Mouse (Mus musculus) cerebellum, adult 8-10 months (tissue): ENCODE data around the gene Fads6.

Experiments
- DNase-seq: peaks from one replicate; pipeline ENCODE4 v3.0.0; 2022

Fads6 gene

DNA sequence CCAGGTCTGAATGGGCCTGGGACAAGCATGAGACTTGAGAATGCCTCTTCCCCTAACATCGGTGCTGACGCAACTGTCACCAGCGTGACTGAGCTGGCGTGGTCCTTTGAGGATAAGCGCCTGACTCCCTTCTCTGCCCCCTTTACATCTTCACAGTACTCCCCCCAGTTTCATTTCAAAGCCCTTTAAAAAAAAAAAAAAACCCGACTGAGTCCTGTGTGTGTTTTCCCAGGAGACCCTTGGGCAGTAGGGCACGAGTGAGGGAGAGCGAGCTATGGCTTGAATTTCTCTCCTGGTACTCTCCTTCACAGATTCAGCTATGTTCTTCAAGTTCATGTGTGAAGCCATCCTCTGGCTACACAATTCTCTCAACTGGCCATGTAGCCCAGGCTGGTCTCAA lies 697 bp upstream of the Fads6 start:
- DNase-seq, result no peak

DNA sequence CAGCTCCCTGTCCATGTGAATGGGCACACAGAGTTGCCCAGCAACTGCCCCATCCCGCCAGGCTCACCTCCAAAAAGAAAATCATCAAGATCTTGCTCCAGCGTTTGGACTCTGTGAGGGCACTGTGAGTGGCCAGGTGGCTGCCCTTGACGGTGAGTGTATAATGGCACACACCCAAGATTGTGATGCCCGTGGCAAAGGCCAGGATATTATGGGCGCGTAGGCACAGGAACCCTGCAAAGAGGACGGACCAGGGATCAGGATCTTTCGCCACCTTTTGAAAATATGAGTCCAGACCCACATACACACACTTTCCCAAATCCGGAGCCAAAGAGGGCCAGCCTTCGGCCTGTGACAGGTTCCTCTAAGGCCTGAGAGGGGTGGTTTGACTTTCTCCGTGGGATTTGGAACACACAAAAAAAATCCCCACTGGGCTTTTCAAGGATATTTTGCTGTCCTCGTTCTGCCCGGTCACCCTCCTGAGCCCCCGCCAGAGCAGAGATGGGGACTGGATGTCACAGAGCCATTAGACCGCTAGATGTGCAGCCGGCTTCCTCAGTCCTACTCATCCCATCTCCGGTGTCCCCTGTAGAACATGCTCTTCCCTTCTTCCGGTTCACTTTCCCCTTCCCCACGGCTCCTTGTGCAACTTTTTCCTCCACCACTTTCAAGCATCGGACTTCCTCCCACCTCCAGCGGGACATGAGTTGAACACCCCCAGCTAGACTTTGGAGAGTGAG lies 822 bp downstream of the Fads6 start:
- peak; percentile 71 for DNase-seq

DNA sequence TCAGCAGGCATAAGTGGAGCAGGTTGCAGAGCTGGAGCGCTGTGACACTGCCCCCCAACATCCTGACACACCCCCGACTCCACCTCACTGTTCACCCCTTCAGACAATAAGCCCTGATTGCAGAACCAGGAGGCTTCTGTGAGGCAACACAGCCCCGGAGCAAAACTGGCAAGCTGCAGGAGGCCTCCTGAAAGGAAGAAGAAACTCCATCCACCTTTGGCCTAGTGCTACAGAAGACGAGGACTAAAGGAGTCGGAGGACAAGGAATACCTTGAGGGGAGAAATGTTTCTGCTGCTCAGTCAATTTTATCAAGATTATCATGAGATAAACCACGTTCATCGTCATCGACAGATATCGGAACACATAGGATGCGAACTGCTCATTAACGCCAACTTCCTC lies 1.5 kb downstream of the Fads6 start:
- DNase-seq, result peak; percentile 20

DNA sequence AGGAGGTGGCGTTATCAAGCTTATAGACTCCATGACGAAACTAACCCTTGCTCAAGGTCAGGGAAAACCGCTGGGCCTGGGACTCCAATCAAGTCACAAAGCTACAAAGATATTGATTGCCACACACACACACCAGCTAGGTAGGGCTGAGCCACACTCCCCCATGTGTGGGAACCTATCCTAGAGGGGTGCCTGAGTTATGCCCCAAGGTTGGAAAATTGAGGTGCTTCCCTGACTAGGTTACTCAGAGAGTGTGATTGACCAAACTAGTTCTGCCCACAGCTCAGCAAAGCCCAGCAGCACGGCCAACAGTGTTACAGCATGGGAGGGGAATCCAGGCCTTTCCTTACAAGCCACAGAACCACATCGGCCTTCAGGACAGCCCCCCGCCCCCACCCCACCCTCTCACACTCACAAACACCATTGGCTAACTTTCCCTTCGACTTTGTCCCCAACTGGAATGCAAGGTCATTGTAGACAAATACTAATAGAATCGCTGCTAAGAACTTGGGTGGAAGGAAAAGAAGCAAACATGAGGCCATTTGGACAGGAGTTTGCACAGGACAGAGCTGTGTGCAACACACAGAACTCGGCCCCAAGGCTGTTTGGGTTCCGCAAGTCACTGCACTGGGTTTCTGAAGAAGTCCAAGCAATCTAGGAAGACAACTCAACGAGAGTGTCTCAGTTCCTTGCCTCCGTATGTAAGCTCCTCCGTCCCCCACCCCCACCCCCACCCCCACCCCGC lies 4.7 kb downstream of the Fads6 start:
- peak; percentile 11 for DNase-seq

DNA sequence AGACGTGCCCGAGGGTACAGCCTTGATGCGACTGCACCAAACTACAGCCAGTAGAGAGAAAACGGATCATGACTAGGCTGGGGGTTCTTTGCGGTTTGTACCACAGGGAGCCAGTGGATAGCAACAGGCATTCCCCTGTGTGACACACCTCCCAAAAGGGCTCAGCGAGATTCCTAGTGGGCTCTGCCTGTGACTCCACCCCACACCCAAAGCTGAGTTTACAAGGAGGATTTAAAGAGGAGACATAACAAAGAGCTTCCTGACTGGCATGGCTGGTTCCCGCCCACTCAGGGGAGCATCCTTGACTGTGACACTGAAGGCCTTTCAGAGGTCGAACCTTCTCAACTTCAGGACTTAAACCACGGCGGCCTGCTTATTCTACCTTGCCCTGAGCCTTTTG lies 6.0 kb downstream of the Fads6 start:
- DNase-seq, result peak; percentile 16

DNA sequence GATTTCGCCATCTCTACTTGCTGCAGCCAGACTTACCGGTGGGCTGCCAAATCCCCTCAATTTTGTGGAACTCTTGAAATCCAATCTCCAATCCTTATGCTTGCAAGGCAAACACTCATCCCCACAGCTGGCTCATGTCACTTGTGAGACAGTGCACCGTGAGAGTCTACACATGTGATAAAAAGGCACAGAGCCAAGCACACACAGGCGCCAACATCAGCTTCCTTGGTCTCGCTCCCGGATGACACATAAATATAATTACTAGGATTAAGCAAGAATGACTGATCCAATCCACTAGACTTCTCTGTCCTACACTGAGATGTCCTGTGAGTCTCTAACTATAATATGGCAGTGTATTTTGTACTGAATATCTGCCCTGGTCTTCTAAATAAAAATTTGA lies 6.5 kb downstream of the Fads6 start:
- peak; percentile 11 for DNase-seq

DNA sequence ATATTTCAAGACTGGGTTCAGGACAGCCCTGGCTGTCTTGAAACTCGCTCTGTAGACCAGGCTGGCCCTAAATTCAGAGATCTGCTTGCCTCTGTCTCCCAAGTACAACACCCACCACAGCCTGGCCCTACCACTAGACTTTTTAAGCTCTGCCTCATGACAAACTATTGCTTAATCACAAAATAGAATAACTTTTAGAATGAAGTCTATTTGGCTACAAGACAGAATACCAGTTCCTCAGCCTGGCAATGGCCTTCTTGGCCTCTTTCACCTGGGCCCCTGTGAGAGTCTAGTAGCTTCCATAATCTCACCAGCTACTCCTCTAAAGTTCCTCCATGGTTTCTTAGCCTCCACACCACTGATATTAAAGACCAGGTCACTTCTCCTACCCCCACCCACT lies 7.1 kb downstream of the Fads6 start:
- no peak for DNase-seq

DNA sequence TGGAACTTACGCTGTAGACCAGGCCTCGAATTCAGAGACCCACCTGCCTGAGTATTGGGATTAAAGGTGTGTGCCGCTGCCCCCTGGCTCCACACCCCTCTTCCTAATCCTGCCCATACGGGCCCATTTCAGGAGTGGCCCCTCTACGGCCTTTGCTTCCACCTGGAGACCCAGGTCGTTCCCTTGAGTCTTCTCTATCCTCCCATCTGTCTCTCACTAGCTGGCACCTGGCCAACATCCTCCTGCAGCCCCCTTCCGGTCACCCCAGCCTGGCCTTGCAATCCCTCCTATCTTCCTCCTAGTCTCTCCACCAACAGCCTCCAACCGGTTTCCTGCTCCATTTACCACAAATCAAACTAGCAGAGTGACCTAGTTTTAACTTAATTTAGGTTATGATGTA lies 7.6 kb downstream of the Fads6 start:
- DNase-seq, result peak; percentile 33

DNA sequence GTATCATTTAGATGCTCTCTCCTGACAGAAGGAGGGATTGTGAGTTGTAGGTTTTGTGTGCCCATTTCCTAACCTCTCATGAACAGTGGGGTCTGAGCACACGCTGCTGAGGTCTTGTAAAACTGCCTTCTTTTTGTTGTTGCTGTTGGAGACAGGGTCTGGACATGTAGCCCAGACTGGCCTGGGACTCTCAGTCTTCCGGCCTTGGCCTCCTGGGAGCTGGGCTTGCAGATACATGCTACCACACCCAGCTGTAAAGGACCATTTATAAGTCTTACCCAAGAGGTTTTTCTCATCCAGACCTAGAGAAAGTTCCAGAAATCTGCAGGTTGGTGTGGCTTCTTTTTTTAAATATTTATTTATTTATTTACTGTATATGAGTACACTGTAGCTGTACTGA lies 9.2 kb downstream of the Fads6 start:
- DNase-seq, result no peak

DNA sequence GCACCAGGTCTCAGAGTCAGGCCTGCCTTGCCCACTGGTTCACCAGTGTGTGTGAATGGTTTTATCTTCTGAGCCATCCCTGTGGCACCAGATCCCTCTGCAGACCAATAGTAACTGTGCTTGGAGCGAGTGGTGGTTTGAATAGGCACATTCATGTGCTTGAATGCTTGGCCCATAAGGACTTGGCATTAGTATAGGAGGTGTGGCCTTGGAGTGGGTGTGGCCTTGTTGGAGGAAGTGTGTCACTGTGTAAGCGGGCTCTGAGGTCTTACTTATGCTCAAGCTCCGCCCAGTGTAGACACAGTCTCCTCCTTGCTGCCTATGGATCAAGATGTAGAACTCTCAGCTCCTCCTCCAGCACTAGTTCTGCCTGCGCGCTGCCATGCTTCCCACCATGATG lies 10.1 kb downstream of the Fads6 start:
- DNase-seq, result peak; percentile 25

DNA sequence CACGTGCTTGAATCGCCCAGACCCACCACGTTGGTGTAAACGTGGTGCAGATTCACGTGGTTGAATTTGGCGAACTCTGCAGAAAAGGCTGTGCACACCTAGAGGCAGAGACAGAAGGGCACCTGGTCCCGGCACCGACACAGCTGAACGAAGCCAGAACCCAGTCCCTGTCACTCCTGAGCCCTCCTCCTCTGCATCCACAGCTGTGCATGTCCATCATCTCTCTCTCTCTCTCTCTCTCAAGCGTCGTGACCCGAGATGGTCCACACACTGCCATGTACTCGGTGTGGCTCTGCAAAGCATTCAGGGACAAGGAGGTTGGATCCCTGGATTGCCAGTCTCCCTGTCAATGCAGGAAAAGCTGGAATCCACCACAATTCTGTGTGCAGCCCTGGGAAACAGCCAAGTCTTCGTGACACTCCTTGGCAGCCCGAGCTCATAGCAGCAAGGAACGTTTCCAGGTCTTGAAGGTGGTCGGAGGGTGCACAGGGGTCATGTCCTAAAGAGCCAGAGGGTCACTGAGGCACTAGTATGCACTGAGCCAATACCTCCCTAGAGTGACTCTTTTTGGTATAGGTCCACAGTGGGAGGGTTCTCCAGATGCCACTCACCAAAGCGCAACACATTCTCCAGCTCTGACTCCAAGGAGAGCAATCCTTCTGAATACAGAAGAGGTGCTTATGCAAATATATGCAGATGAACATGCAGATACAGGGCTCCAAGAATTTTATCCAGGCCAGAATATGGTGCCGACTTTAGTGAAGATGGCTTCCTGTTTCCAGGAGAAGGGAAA lies 11.1 kb downstream of the Fads6 start:
- DNase-seq, result peak; percentile 16

DNA sequence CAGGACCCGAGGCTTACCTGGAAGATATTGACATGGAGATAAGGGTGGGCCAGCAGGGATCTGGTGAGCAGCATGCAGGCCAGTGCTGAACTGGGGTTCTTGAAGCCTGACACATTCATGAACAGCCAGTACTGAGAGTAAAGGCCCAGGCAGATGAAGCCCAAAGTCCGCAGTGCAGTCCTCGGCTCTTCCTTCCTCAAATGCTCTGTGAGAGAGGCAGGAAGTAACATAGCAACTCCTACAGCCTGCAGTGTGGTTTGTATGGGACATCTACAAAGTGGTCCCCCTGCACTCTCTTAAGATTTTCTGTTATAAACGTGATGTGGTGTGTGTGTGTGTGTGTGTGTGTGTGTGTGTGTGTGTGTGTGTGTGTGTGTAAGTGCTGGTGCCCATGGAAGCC lies 12.2 kb downstream of the Fads6 start:
- no peak for DNase-seq

DNA sequence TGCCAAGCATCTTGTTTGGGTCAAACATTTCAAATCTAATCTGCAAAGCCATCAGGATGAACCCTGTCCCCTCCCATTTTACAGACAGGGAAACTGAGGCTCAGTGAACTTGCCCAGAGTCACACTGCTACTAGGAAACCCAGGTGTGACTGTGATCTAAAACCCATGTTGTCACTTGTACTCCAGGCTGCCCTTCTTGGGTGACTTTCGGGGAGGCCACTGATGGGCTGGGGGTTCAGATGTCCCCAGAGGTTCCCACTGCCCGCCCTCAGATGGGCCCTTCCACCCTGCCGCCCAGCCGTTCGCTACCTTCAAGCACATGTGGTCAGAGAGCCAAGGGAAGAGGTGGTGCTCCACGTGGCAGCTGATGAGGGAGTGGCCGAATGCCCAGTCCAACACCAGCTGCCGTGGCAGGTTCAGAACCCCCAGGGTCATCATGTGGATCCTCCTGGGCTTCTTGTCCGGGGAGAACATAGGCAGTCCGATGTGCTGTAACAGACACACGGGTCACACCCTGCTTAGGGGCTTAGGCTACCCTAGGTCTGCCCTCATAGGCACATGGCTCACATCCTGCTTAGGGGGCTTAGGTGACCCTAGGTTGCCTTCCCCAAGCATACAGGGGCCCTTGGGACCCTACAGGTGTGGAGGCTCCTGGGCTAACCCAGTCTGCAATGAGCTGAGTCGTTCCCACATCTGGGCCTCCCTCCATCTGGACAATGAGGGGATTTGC lies 13.4 kb downstream of the Fads6 start:
- DNase-seq, result peak; percentile 15

DNA sequence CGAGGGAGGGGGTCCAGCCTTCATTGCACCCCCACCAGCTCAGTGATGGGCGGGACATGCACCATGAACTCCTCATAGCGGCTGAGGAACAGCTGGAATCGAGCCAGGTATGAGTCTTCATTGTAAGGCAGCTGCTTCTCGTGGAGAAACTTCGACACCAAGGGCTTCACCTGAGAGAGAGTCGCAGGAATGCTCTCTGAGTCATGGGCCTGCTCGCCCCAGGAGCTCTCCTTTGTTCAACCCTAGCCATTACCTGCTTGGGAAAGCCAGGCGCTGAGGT lies 14.0 kb downstream of the Fads6 start:
- DNase-seq, result no peak

DNA sequence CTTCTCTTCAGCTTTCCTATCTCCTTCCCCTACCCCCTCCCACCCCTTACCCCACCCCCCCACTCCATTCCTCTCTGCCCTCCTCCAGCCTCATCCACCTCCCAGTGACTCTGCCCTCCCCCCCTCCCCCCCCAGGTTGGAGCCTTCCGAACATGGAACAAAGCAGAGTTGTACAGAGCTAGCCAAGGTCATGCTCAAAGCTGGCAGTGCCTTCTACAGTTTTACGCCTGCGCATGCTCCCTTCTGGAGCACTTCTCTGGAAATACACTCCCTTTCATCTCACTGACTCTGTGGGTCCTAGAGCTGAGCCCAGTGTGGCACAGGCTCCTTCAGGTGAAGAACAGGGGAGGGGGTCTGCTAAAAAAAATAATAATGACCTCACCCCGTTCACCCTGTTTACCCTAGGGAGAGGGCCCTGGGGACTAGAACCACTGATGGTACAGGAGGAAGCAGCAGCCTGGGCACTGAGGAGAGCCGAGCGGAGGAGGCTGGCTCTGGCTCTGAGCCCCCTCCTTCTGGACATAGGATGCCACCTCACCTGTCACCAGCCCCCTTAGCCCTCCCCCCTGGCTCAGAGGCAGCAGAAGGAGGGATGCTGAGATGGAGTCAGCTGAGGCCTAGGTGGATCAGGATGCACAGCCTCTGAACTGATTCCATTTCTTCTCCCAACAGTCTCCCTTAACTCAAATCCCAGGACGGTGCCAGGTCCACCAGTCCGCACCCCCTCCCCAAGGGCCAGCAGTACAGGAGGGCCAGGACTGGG lies 14.6 kb downstream of the Fads6 start:
- DNase-seq, result no peak

DNA sequence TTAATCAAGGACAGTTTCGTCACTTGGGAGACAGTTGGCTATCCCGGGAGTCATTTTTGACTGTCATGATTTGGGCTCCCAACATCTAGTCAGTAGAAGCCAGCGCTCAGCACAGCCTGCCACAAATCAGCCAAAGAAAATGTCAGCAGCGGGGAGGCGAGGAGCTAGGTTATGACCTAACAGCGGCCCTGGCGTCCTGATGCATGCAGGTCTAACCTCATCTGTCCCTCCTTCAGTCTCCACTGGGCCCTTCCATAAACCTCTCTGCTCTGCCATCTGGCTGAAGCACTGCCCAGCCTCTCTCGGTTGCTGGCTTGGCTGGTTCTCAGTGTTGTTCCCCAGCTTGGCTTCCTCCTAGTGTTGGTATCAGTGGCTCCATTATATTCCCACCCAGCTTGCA lies 15.2 kb downstream of the Fads6 start:
- DNase-seq, result no peak

DNA sequence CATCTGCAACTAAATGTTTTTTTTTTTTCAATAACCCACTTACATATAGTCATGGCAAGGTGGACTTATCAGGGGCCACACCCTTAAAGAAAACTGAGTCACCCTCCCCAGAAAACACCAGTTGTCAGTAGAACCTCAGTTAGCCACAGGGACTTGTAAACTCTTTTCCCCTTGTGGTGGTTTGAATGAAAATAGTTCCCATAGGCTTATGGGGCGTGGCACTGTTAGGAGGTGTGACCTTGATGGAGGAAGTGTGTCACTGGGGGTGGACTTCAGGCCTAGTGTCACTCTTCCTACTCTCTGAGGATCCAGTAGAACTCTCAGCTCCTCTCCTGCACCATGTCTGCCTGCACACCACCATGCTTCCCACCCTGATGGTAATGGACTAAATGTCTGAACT lies 17.7 kb downstream of the Fads6 start:
- DNase-seq, result no peak

DNA sequence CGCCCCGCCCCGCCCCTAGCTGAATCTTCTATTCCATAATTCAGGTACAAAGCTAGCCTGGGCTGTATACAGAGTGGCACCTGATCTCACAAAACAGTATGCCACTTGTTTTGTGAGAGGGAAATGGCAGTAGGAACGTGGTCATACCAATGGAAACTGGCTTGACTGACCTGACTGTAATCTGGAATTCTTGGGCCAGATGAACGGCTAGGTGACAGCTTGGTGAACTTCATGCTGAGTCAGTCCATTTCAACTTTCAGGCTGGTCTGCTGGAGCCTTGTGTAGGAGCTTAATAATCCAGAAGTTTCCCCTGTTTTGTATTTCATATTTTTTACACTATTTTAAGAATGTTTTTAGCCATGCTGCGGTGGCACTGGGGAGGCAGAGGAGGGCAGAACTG lies 19.3 kb downstream of the Fads6 start:
- no peak for DNase-seq

DNA sequence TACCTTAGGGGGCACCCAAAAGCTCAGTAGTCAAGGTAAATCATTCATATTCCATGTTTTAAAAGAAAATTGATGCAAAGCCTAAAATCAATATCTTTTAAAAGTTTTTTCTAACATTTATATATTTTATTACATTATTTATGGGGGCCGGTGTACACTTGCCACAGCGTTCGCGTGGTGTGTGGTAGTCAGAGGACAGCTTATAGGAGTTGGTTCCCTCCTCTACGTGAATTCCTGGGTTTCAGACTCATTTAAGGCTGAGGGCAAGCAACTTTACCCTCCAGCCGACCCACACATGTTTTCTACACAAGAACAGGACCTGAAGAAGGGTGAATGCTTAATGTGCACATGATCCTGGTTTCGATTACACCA lies 19.9 kb downstream of the Fads6 start:
- DNase-seq, result no peak

DNA sequence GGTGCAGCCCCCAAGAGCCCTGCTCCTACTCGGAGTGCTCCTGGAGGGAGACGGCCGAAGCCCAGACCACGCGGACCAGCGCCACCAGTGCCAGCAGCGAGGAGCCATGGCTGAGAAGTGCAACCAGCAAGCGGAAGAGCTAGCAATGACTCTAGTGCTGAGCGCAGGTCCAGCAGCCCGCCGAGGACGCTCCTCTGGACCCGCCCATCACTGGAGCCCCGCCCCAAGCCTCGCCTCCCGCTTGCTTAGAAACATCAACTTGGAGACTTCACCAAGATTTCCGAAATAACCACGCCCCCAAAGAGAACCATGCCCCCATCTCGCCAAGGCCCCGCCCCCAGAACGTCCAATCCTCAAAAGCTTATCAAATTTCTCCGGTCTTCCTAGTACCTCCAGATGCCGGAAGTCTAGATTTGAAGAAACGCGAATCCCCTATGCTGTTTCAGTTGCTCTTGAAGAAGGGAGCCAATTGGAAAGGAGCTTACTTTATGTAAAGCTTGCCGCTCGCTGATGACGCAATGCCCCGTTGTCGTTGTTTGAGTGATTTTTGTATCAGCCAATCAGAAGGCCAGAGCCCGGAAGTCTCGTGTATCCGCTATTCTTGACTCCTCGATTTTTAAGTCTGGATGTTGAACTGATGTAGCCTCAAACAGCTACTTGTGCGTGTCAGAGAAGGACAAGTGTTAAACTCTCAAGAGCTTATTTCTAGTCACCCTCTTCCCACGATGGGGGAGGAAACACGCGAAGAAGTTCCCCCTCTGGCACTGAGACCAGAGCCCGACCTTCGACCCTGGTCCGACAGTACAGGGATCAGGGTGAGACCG lies 20.5 kb downstream of the Fads6 start, which contains the start of gene Fdxr:
Fdxr (minus strand) TSS at position 271 of the 824 bp plus-strand sequence.
- peak; percentile 95 for DNase-seq

DNA sequence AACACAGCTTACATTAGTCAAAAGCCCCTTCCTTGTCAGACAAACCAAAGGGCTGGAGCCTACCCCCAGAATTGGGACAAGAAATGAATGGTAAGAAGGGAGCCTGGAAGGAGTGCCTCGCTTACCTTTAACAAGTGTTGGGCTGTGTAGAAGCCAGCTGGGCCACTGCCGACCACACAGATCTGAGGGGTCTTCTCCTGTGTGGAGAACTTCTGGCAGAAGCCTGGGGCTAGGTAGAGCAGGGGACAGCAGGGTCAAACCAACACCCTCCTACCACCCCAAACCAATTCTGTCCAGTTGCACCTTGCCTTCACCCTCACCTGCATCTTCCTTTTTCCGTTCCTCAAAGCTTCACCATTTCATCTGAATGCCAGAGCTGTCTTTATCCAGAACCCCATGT lies 21.5 kb downstream of the Fads6 start:
- no peak for DNase-seq

DNA sequence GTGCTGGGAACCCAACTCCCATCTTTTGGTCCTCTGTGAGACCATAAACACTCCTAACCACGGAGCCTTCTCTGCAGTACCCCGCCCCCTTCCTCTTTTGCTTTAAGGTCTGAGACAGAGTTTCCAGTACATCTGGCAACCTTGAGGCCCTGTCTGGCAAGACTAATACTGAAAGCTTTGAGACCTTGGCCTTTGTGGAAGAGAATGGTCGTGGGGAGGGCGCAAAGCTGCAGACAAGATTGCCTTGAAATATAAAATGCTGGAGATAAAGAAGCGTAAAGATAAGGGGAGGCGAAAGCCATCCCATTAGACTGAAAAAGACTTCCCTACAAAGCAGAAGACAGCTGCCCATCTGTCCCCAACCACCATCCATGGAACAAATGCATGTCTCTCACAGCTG lies 22.0 kb downstream of the Fads6 start:
- no peak for DNase-seq
